Mouse (Mus musculus) hindbrain, embryonic 13.5 days (tissue): Measurements from ENCODE around the gene Slc40a1. TPM values are rescaled to one million over a fixed set of nuclear protein-coding genes. Genes with fewer than 3 reads are reported as not detected.

Experiments used
- ATAC-seq: fragments of 200-750 bp; cut with Nextera tagmentation; 2 replicates; pipeline ENCODE4 v1.8.0; 2017; ENCODE audit warnings: moderate TSS enrichment; ENCODE audit not compliant: low FRiP score
- H3K27ac ChIP-seq: fragments of 300-500 bp; sonication (generic); 2 replicates; pipeline ENCODE4 v1.5.1; 2015; ENCODE audit warnings: inconsistent platforms, mild to moderate bottlenecking, moderate library complexity
- H3K27me3 ChIP-seq: fragments of 300-500 bp; sonication (generic); 2 replicates; pipeline ENCODE4 v1.6.1; 2015; ENCODE audit warnings: mild to moderate bottlenecking, inconsistent platforms
- H3K36me3 ChIP-seq: fragments of 300-500 bp; sonication (generic); 2 replicates; pipeline ENCODE4 v1.6.1; 2015; ENCODE audit warnings: mild to moderate bottlenecking, inconsistent platforms
- H3K4me1 ChIP-seq: fragments of 300-500 bp; sonication (generic); replicated peaks from 2 replicates; pipeline ENCODE4 v1.6.1; 2015; ENCODE audit warnings: inconsistent platforms
- H3K4me2 ChIP-seq: fragments of 300-500 bp; sonication (generic); 2 replicates; pipeline ENCODE4 v1.6.1; 2015; ENCODE audit warnings: inconsistent platforms, mild to moderate bottlenecking, moderate library complexity
- H3K4me3 ChIP-seq: fragments of 300-500 bp; sonication (generic); 2 replicates; pipeline ENCODE4 v1.5.1; 2015; ENCODE audit warnings: mild to moderate bottlenecking, inconsistent platforms
- H3K9ac ChIP-seq: fragments of 300-500 bp; sonication (generic); 2 replicates; pipeline ENCODE4 v1.6.1; 2015; ENCODE audit warnings: mild to moderate bottlenecking, inconsistent platforms
- H3K9me3 ChIP-seq: fragments of 300-500 bp; sonication (generic); 2 replicates; pipeline ENCODE4 v1.6.1; 2016; ENCODE audit warnings: inconsistent platforms
- WGBS: fragments of 180-500 bp; shearing (Covaris S2); methylation state at CpG from one replicate; pipeline ENCODE4 v1.1.7; 2015; 5-methylcytosine and 5-hydroxymethylcytosine counted together
- polyA plus RNA-seq: library from polyadenylated mRNA; unstranded; fragments of >200 nt; fragmentation: Nextera tagmentation; extraction: Ambion mirVana; gene quantifications from 2 replicates; pipeline ENCODE4 v1.2.1, GENCODE M21; 2015

Gene Slc40a1
- polyA plus RNA-seq, 1 experiment from 2014 or later = 38.1 TPM

DNA sequence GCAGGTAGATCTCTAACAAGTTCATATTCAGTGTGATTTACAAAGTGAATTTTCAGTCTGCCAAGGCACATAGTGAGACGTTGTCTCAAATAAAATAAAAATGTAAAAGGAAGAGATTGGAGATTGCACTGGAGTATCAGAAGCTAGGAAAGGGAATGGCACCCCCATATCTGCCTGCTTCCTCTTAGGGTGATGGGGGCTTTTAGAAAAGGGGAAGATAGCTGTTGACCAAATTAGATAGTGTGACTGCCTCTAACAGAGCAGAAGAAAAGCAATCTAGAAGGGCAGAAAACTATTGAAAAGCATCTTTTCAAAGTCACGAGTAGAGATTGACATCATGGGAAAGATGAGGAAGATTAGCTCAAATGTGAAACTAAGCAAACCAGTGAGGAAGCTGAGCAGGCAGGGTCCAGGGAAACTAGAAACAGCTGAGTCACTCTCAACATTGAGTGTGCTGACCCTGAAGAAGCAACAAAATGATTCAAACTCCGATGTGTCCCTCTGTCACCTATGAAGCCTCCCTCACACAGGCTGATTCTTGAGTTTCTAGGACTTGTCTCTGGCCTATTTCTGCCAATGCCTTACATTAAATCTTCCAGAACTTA, 45.0 kb downstream of the Slc40a1 start:
- H3K9me3 ChIP-seq = no peaks in the 10 kb centered on the region
- no peak overlapping the region for H3K4me3 ChIP-seq
- H3K9ac ChIP-seq = no peak overlapping the region
- H3K27me3 ChIP-seq = no peaks in the 10 kb centered on the region
- no peaks in the 10 kb centered on the region for H3K4me1 ChIP-seq
- no peak for ATAC-seq
- H3K27ac ChIP-seq = no peak overlapping the region
- H3K36me3 ChIP-seq = no peaks in the 10 kb centered on the region
- no peak overlapping the region for H3K4me2 ChIP-seq
- WGBS = 87% methylated on average over 3 of the region's 3 CpGs

DNA sequence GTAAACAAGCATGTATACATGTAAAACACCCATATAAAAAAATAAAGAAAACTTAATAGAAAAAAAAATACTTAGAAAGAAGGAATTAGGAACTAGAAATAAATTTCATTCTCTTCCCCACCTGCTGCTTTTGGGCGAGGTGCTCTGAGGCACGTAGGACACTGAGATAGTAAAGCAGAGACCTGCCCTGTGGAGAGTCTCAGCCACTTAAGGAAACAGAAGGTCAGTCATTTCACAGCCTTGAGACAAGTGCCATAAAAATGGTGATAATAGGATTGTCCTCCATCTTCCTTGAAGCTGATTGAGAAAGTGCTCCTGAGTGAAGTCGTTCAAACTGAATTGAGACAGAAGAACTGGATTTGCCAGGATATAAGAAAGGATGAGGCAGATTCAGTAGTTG, 48.9 kb downstream of the Slc40a1 start:
- H3K4me1 ChIP-seq = no peaks in the 10 kb centered on the region
- no peak overlapping the region for H3K4me2 ChIP-seq
- H3K9ac ChIP-seq = no peak overlapping the region
- no peak for ATAC-seq
- no peak overlapping the region for H3K27ac ChIP-seq
- 92% methylated on average over 3 of the region's 3 CpGs for WGBS
- no peaks in the 10 kb centered on the region for H3K9me3 ChIP-seq
- no peaks in the 10 kb centered on the region for H3K27me3 ChIP-seq
- no peaks in the 10 kb centered on the region for H3K36me3 ChIP-seq
- H3K4me3 ChIP-seq = no peak overlapping the region

DNA sequence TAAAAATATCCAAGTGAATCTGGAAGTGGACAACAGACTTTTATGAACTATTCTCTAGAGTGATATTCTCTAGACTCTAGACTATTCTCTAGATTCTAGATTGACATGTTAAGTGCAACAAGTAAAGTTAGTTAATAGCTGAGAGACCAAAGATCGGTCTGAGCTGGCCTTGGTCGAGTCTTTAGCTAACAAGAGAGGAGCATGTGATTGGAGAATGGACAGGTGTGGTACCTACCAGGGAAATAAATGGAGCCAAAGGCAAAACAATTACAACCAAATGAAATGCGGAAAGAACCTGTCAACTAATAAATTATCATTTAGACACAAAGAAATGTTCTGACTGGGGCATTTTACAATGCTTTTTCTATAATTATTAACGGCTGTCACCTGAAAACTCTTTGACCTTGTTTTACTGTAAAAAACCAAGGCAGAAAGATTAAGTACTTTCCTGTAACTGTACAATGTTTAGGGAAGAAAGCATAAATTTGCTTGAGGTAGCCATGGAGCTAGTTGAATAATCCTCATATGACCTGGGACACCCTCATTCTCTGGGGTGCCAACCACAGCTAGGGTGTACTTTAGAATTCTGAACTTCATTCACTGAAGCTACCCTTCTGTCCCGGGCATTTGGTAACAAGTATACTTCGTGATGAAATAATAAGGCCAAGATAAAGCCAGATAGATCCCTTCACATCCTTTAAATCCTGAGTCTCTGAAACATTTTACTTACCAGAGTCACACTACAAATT, 49.7 kb downstream of the Slc40a1 start:
- ATAC-seq = no peak
- H3K27ac ChIP-seq = no peak overlapping the region
- H3K36me3 ChIP-seq = no peaks in the 10 kb centered on the region
- no peaks in the 10 kb centered on the region for H3K4me1 ChIP-seq
- 88% methylated on average over 6 of the region's 6 CpGs for WGBS
- H3K9ac ChIP-seq = no peak overlapping the region
- no peaks in the 10 kb centered on the region for H3K27me3 ChIP-seq
- H3K4me2 ChIP-seq = no peak overlapping the region
- no peak overlapping the region for H3K4me3 ChIP-seq
- no peaks in the 10 kb centered on the region for H3K9me3 ChIP-seq

DNA sequence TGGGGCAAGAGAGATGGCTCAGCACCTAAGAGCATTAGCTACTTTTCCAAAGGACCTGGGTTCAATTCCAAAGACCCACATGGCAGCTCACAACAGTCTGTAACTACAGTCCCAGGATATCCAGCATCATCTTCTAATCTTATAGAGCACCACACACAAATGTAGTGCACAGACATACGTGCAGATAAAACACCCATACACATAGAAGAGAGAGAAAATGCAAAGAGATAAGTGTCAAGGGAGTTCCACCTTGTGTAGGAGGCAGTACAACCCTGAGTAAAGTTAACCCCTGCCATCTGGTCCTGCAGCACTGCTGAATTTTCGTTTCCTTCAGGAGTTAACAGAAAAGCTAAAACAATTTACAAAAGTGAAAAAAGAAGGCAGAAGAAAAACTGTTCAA, 50.7 kb downstream of the Slc40a1 start:
- H3K4me2 ChIP-seq = no peak overlapping the region
- 86% methylated on average over 2 of the region's 2 CpGs for WGBS
- no peaks in the 10 kb centered on the region for H3K36me3 ChIP-seq
- H3K9me3 ChIP-seq = no peaks in the 10 kb centered on the region
- no peak overlapping the region for H3K27ac ChIP-seq
- no peaks in the 10 kb centered on the region for H3K27me3 ChIP-seq
- H3K4me3 ChIP-seq = no peak overlapping the region
- no peak overlapping the region for H3K9ac ChIP-seq
- ATAC-seq = no peak
- H3K4me1 ChIP-seq = no peaks in the 10 kb centered on the region

DNA sequence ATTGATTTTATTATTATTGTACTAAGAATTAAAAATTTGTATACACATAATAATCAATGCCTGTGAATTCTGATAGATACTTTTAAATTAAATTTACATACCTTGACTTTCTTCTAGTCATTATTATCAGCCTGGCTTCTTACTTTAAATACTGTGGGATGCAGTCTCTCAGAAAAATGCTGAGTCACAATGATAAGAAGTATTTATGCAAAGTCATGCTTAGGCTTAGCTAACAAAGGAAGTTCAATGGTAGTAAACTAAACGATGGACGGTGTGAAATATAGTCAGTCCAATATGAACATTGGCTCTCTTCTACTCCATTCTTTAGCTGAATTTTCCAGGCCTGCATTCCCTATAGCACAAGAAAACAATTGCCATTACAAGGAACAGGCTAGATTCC, 53.1 kb downstream of the Slc40a1 start:
- 91% methylated on average over 2 of the region's 2 CpGs for WGBS
- ATAC-seq = no peak
- no peaks in the 10 kb centered on the region for H3K36me3 ChIP-seq
- H3K4me3 ChIP-seq = no peak overlapping the region
- H3K4me1 ChIP-seq = no peaks in the 10 kb centered on the region
- no peak overlapping the region for H3K27ac ChIP-seq
- no peaks in the 10 kb centered on the region for H3K27me3 ChIP-seq
- no peaks in the 10 kb centered on the region for H3K9me3 ChIP-seq
- no peak overlapping the region for H3K9ac ChIP-seq
- H3K4me2 ChIP-seq = no peak overlapping the region

DNA sequence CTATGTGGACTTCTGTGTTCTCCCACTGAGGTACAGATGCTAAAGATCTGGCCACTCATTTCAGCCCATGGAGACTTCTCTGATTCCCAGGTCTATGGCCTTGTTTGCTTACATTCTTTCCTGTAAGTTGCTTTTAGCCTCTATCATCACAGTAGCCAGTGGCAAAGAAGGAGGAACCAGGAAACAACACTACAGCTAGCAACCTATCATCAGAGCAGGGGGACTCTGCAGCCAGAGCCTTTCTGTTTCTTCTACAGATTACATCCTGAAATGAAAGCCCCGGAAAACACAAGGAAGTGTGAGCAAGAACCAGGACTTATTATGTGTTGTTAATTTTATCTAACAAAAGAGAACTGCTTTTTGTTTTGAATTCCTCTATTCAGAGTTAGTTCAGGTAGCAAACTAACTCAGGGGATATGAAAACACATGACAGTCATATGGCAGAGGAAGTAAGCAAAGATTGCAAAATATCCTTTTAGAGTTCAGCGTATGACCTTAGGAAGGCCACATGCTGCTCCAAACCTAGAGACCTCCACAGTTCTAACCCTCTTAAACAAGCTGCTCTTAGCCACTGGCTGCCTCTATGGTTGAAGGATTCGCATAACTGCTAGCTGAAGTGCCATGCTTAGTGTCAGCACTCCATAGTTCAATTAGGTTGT, 57.7 kb downstream of the Slc40a1 start:
- no peaks in the 10 kb centered on the region for H3K27me3 ChIP-seq
- ATAC-seq = no peak
- no peak overlapping the region for H3K9ac ChIP-seq
- H3K36me3 ChIP-seq = no peaks in the 10 kb centered on the region
- no peaks in the 10 kb centered on the region for H3K9me3 ChIP-seq
- no peak overlapping the region for H3K27ac ChIP-seq
- H3K4me3 ChIP-seq = no peak overlapping the region
- H3K4me2 ChIP-seq = no peak overlapping the region
- 87% methylated on average over 3 of the region's 3 CpGs for WGBS
- H3K4me1 ChIP-seq = no peaks in the 10 kb centered on the region

DNA sequence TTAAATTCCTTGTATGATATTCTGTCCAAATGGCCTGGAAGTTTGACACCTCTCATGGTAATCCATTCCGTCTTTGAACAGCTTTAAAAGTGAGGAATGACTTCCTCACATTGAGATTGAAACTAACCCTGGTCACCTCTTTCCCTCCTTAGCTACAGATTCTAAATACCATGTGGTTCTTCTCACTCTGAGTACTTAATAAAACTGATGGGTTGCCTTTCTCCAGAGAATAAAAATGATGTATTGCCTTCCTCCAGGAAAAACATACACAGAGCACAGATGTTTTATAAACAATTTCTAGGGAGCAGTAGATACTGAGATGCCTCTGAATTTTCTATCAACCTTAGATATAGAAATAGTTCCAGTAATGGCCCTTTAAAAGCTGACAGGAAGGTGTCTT, 58.3 kb downstream of the Slc40a1 start:
- ATAC-seq = no peak
- H3K9ac ChIP-seq = no peak overlapping the region
- H3K9me3 ChIP-seq = no peaks in the 10 kb centered on the region

DNA sequence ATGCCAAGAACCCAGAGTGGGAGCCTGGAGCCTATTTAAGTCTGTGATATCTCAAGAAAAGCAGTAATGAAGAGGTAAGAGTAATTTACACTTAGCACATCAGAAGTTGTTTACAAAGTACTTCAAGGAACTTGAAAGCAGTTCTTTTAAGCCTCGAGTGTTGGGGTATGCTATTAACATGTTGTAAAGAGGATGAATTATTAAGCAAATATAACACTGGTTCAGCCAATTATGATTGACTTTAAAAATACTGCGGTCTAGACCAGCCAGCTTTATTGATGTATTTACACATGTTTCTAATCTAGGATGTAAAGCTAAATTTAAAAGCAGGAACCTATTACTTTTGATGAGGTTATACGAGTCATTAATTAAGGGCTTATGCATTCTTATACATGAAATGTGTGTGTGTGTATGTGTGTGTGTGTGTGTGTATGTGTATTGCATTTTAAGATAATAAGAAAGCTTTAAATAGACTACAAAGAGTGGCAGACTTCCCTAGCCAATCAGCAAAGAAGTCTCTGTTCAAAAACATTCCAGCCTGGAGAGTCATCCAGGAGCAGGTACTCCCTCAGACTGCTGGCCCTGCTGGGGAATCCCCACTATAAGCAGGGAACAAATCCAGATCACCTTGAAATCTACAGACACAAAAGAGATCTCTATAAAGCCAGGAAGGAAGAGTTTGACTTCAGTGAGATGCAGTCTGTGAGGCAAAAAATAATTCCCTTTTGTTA, 59.9 kb downstream of the Slc40a1 start:
- 82% methylated on average over 3 of the region's 3 CpGs for WGBS
- Histone ChIP-seq H3K9ac (no peak overlapping the region), H3K4me3 (no peak overlapping the region), H3K4me1 (no peaks in the 10 kb centered on the region), H3K27ac (no peak overlapping the region), H3K4me2 (no peak overlapping the region), H3K27me3 (no peaks in the 10 kb centered on the region), H3K9me3 (no peaks in the 10 kb centered on the region), H3K36me3 (no peaks in the 10 kb centered on the region)
- ATAC-seq = no peak

More for the DNA sequence above, 58.3 kb downstream of the Slc40a1 start:
- H3K27me3 ChIP-seq = no peaks in the 10 kb centered on the region
- no peak overlapping the region for H3K27ac ChIP-seq
- no peak overlapping the region for H3K4me2 ChIP-seq
- 76% methylated on average over 1 of the region's 1 CpGs for WGBS
- no peaks in the 10 kb centered on the region for H3K4me1 ChIP-seq
- H3K4me3 ChIP-seq = no peak overlapping the region
- no peaks in the 10 kb centered on the region for H3K36me3 ChIP-seq

DNA sequence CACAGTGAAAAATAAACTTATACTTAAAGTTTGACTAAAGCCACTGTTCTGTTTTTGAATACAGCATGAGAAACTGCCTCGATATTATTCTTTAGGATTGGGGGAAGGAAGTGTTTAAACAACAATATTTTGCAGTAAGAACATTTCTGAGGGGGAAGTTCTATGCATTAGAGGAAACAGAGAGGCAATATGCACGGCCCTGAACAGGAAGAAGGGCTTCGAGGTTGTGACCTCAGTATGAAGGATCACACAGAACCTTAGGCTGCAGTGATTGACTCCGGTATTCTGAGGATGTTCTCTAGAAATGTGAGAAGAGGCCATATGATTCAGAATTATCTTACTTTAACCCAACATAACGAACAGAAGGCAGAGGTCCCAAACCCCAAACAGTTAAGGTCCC, 60.6 kb downstream of the Slc40a1 start:
- no peaks in the 10 kb centered on the region for H3K27me3 ChIP-seq
- no peaks in the 10 kb centered on the region for H3K9me3 ChIP-seq
- no peak overlapping the region for H3K4me2 ChIP-seq
- H3K36me3 ChIP-seq = no peaks in the 10 kb centered on the region
- H3K27ac ChIP-seq = no peak overlapping the region
- WGBS = 76% methylated on average over 5 of the region's 5 CpGs
- ATAC-seq = no peak
- no peaks in the 10 kb centered on the region for H3K4me1 ChIP-seq
- H3K4me3 ChIP-seq = no peak overlapping the region
- no peak overlapping the region for H3K9ac ChIP-seq

DNA sequence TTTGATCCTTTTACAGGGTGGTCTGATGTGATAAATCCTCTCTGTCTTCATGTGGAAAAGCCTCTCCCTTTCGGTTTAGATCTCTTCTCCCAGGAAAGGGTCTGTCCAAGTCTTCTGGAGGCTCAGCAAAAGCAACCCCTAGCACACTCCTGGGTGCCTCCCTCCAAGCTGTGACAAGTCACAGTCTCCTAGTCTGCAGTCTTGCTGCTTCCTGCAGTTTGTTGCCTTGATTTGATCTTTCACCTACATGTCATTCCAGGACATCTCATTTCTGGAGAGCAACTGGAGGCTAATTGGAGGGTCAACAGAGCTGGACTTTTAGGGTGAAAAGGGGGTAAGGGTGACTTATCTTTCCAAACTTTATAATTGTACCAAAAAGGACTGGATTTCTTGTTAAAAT, 61.0 kb downstream of the Slc40a1 start:
- no peaks in the 10 kb centered on the region for H3K9me3 ChIP-seq
- H3K27me3 ChIP-seq = no peaks in the 10 kb centered on the region
- no peaks in the 10 kb centered on the region for H3K36me3 ChIP-seq
- 75% methylated on average over 1 of the region's 1 CpGs for WGBS
- no peak overlapping the region for H3K27ac ChIP-seq
- H3K9ac ChIP-seq = no peak overlapping the region
- no peak overlapping the region for H3K4me3 ChIP-seq
- no peak for ATAC-seq
- no peak overlapping the region for H3K4me2 ChIP-seq
- no peaks in the 10 kb centered on the region for H3K4me1 ChIP-seq

DNA sequence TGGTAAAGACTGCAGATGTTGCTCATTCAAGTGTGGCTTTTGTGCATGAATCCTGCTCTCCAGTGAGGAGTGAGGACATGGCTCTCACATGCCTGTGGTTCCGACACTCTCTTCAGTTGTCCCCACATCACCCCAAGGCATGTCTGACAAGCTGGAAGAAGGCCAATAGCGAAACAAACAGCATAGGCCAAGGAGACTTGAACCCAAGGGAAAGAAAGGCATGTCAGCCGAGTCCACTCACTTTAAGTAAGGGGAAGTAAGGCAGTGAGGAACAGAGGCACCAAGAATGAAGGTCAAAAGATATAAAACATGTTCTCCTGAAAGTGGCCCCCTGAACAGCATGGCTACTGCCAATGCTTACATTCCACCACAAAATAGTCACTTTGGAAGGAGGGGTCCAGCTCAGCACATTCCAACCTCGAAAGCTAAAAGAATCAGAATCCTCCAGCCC, 61.7 kb downstream of the Slc40a1 start:
- Histone ChIP-seq H3K4me2 (no peak overlapping the region), H3K4me1 (no peaks in the 10 kb centered on the region), H3K4me3 (no peak overlapping the region), H3K9ac (no peak overlapping the region), H3K9me3 (no peaks in the 10 kb centered on the region), H3K27me3 (no peaks in the 10 kb centered on the region), H3K36me3 (no peaks in the 10 kb centered on the region), H3K27ac (no peak overlapping the region)
- no peak for ATAC-seq
- whole genome bisulfite sequencing = 68% methylated on average over 4 of the region's 4 CpGs

DNA sequence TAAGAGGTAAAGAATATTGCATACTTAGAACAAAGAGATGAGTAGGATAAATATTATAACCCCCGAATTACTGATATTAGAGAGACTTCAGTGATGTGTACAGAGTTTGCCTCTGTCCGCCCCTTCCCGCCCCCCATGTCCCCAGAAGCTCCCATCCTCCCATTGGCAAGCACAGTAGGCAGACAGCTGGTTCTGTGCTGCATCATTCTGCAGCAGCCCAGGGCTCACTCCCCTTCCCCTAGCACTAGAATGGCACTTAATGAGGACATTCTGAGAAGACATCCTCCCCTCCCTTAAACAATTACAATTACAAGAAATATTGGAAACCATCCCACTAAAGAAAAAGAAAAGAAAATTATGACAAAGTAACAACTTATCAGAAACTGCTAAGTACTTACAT, 62.7 kb downstream of the Slc40a1 start:
- no peak overlapping the region for H3K4me2 ChIP-seq
- ATAC-seq = no peak
- H3K36me3 ChIP-seq = no peaks in the 10 kb centered on the region
- H3K4me1 ChIP-seq = no peaks in the 10 kb centered on the region
- no peaks in the 10 kb centered on the region for H3K9me3 ChIP-seq
- H3K9ac ChIP-seq = no peak overlapping the region
- no peak overlapping the region for H3K27ac ChIP-seq
- no peaks in the 10 kb centered on the region for H3K27me3 ChIP-seq
- 95% methylated on average over 3 of the region's 3 CpGs for whole genome bisulfite sequencing
- no peak overlapping the region for H3K4me3 ChIP-seq
